Mouse (Mus musculus) brain, embryonic 14.5 days (tissue): Measurements from ENCODE around the gene Glod4. TPM values are rescaled to one million over a fixed set of nuclear protein-coding genes. Genes with fewer than 3 reads are reported as not detected.

ENCODE experiments used
- DNase-seq: peaks from one replicate; pipeline ENCODE4 v3.0.0-alpha.2; 2011; ENCODE audit warnings: low read depth
- CTCF ChIP-seq: fragments of 200-500 bp; IDR thresholded peaks from 2 replicates; pipeline ENCODE4 v1.5.1; 2012; ENCODE audit warnings: inconsistent platforms, mild to moderate bottlenecking, moderate library complexity, borderline replicate concordance; ENCODE audit not compliant: insufficient read depth, insufficient read length; ENCODE audit errors: extremely low read depth
- POLR2A ChIP-seq: fragments of 200-500 bp; IDR thresholded peaks from 2 replicates; pipeline ENCODE4 v1.6.1; 2012; ENCODE audit warnings: mild to moderate bottlenecking, inconsistent platforms, borderline replicate concordance; ENCODE audit not compliant: poor library complexity, insufficient read depth, insufficient read length, severe bottlenecking; ENCODE audit errors: extremely low read depth
- polyA plus RNA-seq: library from polyadenylated mRNA; depleted of rRNA; stranded (reverse); fragments of >200 nt; gene quantifications from 2 replicates; pipeline ENCODE4 v1.2.3, GENCODE M21; 2012

The Glod4 gene
- polyA plus RNA-seq, 1 experiment: 41.0 TPM

DNA sequence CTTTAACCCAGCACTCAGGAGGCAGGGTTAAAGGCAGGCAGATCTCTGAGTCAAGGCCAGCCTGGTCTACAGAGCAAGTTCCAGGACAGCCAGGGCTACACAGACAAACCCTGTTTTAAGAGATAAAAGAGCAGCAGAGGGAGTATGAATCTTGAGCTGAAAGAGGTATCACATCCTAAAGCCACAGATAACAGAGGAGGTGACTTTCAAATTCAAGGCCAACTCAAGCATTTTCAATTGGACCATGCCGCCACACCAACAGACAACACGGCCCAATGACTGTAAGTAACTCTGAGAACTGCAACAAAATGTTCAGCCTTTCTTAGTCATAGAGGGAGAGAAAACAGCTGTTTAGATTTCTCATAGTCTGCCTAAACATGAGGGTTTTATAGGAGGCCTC is 89.3 kb downstream of the Glod4 start:
- no peak for DNase-seq
- no peak for TF ChIP-seq POLR2A
- no peak for TF ChIP-seq CTCF

DNA sequence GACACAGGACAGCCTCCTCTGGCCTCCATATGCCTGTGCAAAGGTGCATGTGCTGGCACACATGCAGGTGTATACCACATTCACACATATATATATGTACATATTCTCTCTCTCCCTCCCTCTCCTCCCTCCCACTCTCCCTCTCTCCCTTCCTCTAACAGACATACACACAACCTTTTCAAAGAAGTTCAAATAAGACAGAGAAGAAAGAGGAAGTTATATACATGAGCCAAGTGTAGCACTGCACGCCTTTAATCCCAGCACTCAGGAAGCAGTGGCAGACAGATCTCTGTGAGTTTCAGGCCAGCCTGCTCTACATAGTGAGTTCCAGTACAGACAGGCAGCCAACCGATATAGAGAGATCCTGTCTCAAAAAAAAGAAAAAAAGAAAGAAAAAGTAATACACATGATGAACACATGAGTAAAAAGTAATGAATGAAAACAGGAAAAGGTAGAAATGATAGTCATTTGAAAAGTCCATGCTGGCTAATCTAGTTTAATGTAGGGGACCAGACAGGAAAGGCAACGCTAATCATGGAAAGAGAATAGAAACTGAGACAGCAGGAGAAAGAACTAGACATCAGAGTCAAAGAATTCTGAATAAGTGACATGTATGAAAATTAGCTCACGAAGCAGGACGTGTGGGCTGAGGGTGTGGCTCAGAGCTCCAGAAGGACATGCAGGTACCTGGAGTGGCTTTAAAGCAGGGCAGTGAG is 90.1 kb downstream of the Glod4 start:
- no peak for TF ChIP-seq POLR2A
- TF ChIP-seq CTCF: no peak
- no peak for DNase-seq

DNA sequence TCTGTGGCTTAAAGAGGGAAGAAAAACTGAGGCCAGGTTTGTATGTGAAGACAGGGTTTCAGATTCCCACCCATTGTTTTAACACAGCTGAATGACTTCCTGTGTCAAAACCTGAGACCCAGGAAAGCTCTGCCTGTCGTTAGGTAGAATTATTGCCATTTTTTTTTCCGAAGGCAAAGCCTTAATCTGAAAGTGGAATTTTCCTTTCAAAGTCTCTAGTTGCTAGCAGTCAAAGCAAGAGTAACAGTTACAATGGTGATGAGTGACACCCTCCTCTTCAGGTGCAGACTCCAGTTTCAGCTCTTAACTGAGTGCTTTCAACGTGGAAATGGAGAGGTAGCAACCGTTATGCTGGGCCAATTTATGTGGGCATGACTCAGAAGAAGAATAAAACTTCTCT is 92.5 kb downstream of the Glod4 start:
- no peak for TF ChIP-seq POLR2A
- DNase-seq: no peak

DNA sequence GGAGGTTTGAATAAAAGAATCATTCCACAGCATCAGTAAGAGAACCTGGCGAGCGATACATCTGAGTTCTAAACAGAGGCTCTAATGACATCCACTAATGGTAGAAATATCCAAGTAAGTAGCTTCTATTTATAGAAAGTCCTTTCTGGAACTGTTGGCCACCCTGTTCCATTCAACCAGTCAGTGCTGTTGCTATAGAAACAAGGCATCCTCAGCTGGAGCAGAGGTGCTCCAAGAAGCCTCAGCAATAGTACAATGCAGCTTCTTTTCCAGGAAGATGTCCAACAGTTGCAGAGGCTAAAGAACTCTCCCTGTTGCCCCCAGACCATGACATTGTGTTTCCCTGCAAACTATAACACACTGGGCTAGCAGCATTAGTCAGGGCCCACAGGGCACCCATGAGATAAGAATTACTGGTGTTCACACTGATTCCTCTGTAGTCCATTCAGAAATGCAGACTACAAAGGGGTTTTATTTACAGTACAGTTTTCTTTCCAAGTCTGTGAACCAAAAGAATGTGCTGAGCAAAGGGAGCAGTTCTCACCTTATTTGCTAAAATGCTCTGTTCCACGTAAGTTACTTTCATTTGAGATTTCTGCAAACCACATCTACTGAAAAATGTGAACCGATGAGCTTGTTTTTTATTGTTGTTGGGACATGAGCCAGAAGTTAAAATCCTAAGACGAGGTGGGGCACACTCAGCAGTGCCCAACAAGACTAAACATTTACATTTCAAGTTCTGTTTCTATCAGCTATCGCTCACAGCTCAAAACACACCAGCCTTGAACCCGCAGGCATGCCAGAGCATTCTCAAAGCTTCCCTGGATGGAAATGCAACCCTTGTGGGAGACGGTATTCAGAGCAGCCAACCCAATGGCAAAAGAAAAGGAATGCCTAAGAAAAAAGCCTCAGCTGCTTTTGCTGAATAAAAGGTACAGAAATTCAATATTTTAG is 95.2 kb downstream of the Glod4 start:
- TF ChIP-seq POLR2A (no peak), CTCF (no peak)
- DNase-seq: peak; percentile 80

DNA sequence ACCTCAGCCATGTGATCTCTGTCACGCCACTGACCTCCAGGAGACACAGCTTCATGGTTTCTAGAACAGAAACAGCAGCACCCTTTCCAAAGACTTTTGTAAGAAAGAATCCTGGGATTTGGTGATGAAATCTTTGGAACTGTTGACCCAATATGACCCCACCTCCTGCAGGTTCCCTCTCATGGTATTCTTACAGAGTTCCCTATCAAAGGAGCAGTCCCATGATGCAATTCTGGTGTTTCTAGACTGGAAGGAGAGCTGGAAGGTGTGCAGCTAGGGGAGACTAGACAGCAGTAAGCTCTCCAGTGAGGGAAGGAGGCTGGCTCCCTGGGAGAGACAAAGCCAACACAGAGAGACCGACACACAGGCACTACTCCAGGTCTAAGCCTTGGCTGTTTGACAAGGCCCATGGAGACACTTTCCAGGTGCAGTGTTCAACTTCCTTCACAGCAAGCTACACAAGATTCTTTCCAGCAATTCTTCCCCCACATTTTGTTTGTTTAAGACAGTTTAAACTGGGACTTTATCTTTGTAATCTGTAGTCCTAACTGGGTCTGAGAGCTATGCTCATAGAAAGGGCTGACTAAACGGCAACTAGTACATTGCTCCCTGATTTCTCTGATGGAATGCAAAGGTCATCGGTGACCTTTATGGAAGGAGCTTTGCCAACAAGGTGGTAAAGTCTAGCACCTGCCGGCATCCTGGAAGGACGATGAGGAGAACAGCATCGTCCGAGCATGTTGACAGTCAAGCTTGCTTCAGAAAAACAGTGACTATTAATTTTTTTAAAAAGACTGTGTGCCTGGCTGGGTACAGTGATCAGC is 97.1 kb downstream of the Glod4 start:
- DNase-seq: no peak
- TF ChIP-seq CTCF: no peak
- no peak for TF ChIP-seq POLR2A

DNA sequence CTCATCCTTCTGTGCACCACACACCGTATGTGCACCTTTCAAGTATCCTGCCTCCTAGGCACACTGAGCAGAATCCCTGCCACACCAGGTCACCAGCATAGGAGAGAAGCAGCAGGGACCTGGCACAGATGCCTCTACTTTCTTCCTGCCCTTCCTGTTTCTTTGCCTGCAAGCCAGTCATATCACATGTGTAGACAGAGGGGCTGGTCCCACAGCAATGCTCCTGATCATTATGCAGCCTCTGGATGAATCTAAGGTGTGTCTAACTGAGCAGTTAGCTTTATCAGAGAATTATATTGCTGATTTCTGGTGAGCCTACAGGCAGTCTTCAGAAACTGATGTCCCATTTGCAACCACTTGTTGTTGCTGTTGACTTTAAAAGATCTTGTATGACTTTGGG is 98.4 kb downstream of the Glod4 start:
- no peak for DNase-seq
- no peak for TF ChIP-seq POLR2A
- TF ChIP-seq CTCF: no peak

DNA sequence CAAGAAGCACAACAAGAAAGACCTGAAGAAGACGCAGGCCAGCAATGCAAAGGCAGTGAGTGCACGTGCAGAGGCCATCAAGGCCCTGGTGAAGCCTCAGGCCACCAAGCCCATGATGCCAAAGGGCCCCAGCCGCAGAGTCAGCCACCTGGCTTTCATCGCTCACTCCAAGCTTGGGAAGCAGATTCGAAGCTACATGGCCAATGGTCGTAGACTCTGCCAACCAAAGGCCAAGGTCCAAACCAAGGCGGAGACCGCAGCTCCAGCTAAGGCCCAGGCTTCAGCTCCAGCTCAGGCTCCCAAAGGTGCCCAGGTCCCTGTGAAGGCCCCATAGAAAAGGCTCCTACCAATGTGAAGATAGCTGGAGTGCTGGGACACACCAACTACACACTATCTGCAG is 99.1 kb downstream of the Glod4 start:
- no peak for DNase-seq
- no peak for TF ChIP-seq POLR2A
- no peak for TF ChIP-seq CTCF

DNA sequence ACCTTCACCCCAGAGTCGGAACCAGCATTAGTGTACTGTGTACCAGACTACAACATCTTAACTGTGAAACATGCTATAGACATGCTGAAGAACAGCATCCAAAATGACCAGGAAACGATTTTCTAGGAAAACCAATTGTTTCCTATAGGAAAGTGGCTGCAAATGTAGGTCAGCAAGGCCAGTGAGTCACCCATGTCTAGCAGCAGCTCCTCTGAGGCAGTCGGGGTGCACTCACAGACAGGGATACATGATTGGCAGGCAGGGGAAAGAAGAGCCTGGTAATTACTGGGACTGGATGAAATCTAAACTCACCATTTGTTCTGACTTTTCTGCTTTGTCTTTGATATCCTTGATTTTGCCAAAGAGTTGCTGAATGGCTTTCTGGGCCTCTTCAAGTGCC is 105.5 kb downstream of the Glod4 start:
- TF ChIP-seq POLR2A (no peak), CTCF (no peak)
- DNase-seq: no peak

DNA sequence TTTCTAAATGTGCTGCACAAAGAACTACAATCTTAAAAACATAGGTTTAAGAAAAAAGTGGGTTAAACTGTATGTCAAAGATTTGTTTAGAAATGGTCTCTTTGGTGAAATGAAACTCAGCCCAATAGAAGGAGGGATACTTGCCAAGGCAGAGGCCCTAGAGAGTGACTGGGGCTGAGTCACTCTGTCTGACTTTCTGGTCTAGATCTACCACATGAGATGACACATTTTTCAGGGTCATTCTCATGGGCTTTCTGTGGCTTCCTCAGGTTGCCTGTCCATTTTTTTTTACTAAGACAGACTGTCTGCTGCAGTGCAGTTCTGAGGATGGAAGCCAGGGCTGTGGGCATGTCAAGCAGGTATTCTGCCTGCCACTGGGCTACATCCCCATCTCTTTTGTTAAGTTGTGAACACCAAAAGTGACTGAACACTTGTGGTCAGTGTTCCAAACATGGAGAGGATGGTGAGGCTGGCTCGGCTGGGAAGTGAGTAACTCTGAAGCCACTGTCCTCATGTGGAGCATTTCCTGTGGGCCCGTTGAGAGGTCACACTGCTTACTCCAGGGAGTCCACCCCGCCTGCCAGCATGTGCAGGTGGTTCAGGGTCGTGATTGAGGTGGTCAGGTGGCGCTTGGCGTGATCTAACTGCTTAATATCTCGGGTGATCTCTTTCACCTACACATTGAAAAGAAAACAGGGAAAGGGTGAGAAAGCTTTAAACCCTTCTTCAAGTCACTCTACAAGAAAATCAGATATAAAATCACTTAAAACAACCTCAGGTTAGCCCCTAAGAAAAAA is 107.7 kb downstream of the Glod4 start:
- TF ChIP-seq CTCF (no peak), POLR2A (no peak)
- no peak for DNase-seq

DNA sequence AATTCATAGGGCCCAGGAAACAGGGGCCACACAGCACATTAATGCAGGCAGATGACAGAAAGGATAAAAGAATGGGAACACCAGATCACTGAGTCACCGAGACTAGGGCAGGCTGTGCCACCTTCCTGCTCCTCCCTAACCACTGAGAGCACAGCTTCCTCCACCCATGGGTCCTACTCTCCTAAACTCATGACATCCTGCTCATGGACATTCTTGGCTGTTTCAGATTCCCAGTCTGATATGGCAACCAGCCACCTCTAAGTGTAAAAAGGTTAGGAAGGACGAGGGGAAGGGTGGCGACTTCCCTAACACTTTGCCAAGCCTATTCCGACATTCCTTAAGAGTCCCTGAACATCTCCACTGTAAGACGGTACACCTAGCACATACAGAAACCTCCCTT is 112.7 kb downstream of the Glod4 start:
- TF ChIP-seq CTCF (no peak), POLR2A (no peak)
- DNase-seq: no peak

DNA sequence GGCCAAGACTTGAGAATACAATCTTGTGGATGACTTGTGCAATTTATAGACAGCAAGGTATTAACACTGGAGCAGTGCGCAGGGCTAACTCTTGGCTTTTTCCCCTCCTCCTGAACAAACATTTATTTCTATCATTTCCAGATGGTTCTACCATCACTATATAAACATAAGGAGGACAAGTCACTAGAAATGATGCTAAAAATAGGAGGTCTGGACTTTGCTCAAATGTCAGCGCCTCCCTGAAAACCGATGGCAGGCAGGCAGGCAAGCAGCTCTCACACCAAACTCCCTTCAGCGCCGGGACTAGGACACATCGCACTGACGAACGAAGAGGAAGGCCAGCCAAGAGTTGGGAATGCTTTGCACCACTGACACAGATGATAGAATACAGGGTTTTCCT is 118.1 kb downstream of the Glod4 start:
- no peak for DNase-seq
- TF ChIP-seq POLR2A: no peak
- TF ChIP-seq CTCF: no peak

DNA sequence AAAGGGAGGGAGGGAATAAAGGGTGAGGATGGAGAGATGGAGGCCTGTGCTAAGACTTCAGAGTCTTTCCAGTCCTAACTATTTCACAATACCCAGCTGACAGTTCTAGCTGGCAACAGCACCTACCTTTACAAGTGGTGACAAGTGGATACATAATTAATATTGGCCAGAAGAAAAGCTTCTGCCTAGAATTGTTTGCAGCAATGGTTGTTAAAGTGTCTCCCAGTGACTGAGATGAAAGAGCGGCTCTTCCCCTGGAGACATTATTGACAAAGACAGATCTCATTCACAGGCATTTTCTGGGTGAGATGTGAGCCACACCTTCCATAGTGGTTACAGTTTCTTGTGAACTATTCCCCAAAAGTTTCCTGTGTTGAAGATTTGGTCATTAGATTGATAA is 120.0 kb downstream of the Glod4 start:
- TF ChIP-seq POLR2A: no peak
- no peak for DNase-seq
